Mouse (Mus musculus) embryonic fibroblast, embryonic 13.5 days (primary cell): ENCODE measurements around the gene Rbm44. TPM values are rescaled to one million over a fixed set of nuclear protein-coding genes. Genes with fewer than 3 reads are reported as not detected.

Source experiments
- H3K27ac ChIP-seq: 2 replicates; pipeline ENCODE4 v1.5.1; 2012; ENCODE audit warnings: low read length, control low read depth, inconsistent platforms; ENCODE audit not compliant: insufficient read depth
- H3K4me1 ChIP-seq: 2 replicates; pipeline ENCODE4 v1.6.1; 2011; ENCODE audit warnings: low read length; ENCODE audit not compliant: control insufficient read depth, insufficient read depth
- H3K4me3 ChIP-seq: 2 replicates; pipeline ENCODE4 v1.5.1; 2011; ENCODE audit warnings: mild to moderate bottlenecking, control low read depth, low read length; ENCODE audit not compliant: insufficient read depth
- CTCF ChIP-seq: IDR thresholded peaks from 2 replicates; pipeline ENCODE4 v1.5.1; 2011; ENCODE audit warnings: mild to moderate bottlenecking, control low read depth, low read length, moderate library complexity, borderline replicate concordance; ENCODE audit not compliant: insufficient read depth
- POLR2A ChIP-seq: IDR thresholded peaks from 2 replicates; pipeline ENCODE4 v1.6.1; 2011; ENCODE audit warnings: low read depth, mild to moderate bottlenecking, control low read depth, low read length, moderate library complexity
- polyA plus RNA-seq: library from polyadenylated mRNA; stranded (reverse); fragments of >200 nt; gene quantifications from 2 replicates; pipeline ENCODE4 v1.2.4, GENCODE M21; 2011; ENCODE audit warnings: low read depth; ENCODE audit not compliant: missing spikeins, insufficient read length

Rbm44 gene
- polyA plus RNA-seq, 1 experiment: not detected

DNA sequence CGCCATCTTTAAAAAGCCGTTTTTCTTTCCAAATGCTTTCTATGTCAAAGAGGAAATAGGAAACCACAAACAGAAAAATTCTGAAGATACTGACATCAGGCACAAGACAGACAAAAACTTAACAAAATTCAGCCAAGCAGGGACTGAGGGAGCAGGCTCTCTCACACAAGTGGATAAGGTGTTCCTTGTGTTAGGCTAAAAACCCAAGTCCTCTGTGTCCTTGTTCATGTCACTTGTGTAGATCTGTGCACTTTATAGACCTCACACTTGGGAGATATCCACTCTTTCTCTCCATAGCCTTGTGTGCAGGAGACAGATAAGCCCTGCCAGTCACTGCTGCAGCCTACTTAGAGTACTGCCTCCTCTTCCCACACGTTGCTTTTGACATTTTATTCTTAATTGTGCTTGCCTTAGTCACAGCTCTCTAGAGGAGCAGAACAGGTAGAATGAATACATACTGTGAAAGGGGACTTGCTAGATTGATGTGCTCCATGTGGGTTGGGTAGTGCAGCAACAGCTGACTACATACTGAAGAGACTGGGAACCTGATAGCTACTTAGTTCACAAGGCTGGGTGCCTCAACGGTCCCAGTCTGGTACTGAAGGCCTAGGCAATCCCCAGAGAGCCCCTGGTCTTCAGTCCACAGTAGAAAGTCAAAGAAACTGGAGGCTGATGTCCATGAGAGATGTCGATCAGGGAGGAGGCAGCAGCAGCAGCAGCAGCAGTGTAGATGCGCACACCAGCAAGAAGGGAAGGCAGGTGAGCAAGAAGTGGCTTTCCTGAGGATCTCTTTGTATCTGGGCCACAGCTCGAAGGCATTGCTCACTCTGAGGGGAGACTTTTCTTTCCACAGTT, 43.1 kb downstream of the Rbm44 start:
- Histone ChIP-seq H3K4me3 (no peak overlapping the region), H3K4me1 (no peaks in the 10 kb centered on the region), H3K27ac (no peak overlapping the region)
- TF ChIP-seq CTCF: no peak
- TF ChIP-seq POLR2A: no peak

DNA sequence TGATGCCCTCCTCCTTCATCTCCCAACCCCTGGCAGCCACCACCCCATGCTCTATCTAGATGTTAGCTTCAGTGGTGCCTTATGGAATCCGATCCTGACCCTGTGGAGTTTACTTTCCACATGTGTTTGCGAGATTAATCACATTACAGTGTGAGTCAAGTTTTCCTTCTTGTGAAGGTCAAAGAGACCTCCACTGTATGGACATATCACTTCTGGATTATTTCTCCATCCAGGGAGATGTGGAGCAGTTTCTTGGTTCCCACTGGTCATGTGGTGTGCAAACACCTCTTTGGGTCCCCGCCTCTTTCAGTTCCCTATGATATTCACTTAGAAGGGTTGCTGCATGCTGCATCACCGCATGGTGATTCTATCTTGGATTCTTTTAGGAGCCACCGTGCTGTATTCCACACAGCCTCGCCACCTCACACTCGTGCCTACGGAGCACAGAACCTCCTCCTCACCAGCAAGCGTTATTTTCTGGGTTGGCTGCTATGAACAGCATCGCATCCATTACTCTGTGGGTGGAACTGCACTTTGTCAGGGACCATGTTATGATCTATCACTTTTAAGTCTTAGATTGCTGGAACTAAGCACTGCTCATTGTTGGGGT, 44.1 kb downstream of the Rbm44 start:
- Histone ChIP-seq H3K27ac (no peak overlapping the region), H3K4me1 (no peaks in the 10 kb centered on the region), H3K4me3 (no peak overlapping the region)
- TF ChIP-seq CTCF (no peak), POLR2A (no peak)

DNA sequence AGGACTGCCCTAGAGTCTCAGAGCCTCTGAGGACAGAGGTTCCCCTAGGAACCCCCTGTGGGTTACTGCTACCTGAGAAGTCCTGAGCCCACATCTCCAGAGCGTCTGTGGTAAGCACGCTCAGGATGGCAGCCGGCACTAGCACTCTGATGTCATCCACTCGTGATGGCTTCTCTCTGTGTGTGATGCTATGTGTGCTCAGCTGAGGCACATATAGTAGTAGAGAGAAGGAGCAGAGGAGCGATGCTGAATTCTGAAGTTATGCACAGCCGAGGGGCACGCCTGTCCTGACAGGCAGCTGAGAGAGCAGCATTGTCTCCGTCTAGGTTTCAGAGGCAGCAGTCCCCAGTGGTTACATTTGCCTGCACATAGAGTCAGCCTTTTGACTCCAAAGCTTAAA, 47.3 kb downstream of the Rbm44 start:
- Histone ChIP-seq H3K4me1 (no peaks in the 10 kb centered on the region), H3K4me3 (no peak overlapping the region), H3K27ac (no peak overlapping the region)
- TF ChIP-seq CTCF: no peak
- TF ChIP-seq POLR2A: no peak

DNA sequence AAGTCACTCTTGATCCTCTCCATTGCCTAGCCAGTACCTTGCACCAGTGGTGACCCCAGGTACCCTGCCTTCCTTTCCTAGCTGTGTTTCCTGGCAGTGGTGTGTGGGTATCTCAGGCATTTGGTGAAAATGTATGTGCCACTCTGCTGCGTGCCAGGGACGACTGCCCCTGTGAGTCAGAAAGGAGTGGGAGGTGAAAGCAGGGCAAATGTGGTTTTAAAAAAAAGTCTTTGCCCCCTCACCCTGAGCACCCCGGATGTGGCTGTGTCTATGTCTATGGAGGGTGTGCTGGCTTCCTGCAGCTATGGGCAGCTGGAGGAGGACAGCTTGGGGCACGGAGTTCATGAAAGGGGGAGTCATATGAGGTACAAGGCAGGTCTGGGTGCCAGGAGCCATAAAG, 48.4 kb downstream of the Rbm44 start:
- TF ChIP-seq CTCF (no peak), POLR2A (no peak)
- Histone ChIP-seq H3K4me3 (no peak overlapping the region), H3K27ac (no peak overlapping the region), H3K4me1 (no peaks in the 10 kb centered on the region)

DNA sequence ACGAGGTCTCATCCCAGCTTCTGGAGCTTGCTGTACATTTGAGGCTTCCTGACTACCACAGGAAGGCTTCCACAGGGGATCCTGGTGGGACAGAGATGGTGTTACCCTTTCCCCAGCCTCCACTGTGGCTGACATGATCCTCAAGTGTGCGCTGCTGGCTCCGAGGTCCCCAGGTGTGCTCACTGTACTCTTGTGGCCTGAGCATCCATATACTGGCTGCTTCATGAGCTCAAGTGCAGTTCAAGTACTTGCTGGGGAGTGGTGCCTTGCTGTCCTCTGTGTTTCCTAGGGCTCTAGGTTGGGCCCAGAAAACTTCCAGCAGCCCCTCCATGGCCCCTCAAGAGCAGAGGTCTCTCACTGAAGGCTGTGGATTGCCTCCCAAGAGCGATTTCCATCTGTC, 48.8 kb downstream of the Rbm44 start:
- no peak for TF ChIP-seq CTCF
- no peak for TF ChIP-seq POLR2A
- Histone ChIP-seq H3K4me1 (no peaks in the 10 kb centered on the region), H3K27ac (no peak overlapping the region)

DNA sequence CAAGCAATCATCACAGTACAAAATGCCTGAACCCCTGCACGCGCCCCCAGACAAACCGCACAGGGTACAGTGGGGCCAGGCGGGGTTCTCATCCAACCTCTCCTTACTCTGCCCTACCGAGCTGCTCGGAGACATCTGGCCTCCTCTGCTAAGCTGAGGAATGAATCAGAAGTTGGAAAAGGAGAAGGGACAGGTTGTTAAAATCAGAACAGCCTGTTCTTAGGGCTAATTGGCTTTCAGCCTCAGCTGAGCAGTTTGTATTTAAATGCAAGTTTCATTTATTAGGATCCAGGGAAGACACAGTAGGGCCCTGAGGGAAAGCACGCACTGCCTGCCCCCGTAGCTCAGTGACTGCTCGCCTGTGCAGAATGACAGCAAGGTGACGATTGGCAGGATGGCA, 54.9 kb downstream of the Rbm44 start:
- TF ChIP-seq POLR2A (no peak), CTCF (no peak)
- Histone ChIP-seq H3K4me3 (no peak overlapping the region), H3K27ac (no peak overlapping the region), H3K4me1 (no peaks in the 10 kb centered on the region)

More for the DNA sequence above, 48.8 kb downstream of the Rbm44 start:
- H3K4me3 ChIP-seq: no peak overlapping the region

DNA sequence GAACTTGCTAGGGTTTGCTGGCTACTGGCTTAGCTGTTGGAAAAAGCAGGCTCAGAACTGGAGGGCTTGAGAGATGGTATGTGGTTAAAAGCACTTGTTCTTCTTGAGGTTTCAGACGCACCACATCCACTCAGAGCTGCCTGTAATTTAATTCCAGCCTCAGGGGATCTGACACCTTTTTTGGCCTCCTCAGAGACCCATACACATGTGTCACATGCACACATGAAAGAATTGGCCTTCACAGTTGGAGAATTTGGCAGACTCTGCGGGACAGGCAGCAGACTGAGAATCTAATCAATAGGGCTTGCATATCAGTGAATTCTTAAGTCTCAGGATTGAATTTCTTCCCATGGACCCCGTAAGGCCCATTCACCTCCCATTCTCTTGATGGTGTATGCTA, 56.2 kb downstream of the Rbm44 start:
- H3K4me1 ChIP-seq: no peaks in the 10 kb centered on the region
- no peak for TF ChIP-seq CTCF
- TF ChIP-seq POLR2A: no peak
- no peak overlapping the region for H3K4me3 ChIP-seq
- no peak overlapping the region for H3K27ac ChIP-seq

DNA sequence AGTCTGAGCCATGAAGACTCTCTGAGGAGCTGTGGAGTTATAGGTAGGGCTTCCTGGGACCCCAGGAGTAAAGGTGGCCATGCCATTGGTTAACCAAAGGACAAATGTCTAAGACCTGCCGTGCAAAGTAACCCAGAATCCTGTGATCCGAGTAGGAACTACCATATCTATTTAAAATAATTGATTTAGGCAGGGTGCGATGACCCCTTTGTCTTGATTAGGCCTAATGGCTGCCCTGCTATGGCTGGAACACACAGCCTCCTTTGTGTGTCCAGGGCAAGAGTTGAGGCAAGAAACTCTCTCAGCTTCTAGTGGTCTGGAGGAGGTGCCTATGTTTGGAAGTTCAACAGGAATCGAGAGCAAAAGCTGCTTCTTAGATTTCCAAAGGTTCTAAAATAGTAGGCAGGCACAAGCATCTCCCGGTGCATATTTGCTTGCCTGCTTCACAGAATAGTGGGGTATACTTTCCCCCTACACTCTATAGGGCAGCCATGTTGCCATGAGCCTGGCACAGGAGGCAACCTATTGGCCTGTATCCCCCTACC, 59.4 kb downstream of the Rbm44 start:
- H3K27ac ChIP-seq: no peak overlapping the region
- H3K4me1 ChIP-seq: no peaks in the 10 kb centered on the region
- H3K4me3 ChIP-seq: no peak overlapping the region
- TF ChIP-seq POLR2A (no peak), CTCF (no peak)

DNA sequence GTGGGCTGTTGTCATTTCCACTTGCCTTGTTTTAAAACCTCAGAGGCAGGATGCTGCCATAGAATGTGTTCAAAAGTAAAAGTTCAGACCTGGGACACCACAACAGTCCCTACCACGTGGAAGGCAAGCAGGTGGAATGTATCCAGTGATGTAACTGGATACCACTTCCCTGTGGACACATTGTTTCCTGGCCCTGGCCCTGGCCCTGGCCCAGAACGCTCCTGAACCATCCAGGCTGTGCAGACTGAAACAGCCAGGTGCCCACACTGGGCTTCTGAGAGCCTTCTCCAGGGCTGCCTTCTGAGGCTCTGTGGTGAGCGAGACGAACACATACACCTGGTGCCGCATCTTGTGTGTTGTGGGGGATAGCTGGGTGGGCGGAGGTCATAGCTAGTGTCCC, 60.8 kb downstream of the Rbm44 start:
- Histone ChIP-seq H3K27ac (no peak overlapping the region), H3K4me1 (no peaks in the 10 kb centered on the region), H3K4me3 (no peak overlapping the region)
- TF ChIP-seq CTCF (no peak), POLR2A (no peak)

DNA sequence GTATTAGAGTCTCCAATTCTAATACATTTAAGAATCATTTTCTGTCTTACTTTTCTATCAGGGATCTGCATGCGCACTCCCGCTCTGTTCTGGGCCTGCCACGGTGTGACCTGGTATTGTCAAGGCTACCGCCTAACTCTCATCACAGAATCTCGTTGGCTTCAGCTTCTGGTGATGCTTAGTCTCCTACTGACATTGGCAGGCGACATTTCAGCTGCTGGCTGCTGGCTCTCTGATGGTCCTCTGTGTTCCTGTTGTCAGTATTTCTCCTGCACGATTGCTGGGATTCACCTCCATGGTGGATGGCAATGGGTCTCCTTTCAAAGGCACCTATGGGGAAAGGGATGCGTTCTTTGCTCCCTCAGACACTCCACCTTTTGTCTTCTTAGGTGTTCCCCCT, 61.4 kb downstream of the Rbm44 start:
- Histone ChIP-seq H3K4me3 (no peak overlapping the region), H3K27ac (no peak overlapping the region), H3K4me1 (no peaks in the 10 kb centered on the region)
- TF ChIP-seq CTCF (no peak), POLR2A (no peak)

DNA sequence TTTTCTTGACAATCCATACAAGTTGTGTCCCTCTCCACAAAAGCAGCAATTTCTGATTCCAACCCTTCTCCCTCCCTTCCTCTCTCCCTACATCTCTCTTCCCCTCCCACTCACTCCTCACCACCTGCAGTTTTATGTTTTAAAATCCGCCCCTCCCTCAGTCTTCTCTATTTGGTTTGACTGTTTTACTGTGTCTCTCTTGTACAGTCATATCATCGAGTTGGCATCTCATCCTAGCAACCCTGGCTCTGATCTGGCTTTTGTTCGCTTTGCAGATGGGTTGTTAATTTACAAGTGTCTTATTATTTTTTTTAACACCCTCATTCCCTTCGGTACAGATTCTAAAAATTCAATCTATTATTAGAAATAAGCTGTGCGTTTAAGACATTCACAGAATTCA, 62.0 kb downstream of the Rbm44 start:
- TF ChIP-seq CTCF: no peak
- no peak for TF ChIP-seq POLR2A
- H3K4me1 ChIP-seq: no peaks in the 10 kb centered on the region

More for the DNA sequence above, 62.0 kb downstream of the Rbm44 start:
- H3K27ac ChIP-seq: no peak overlapping the region
- no peak overlapping the region for H3K4me3 ChIP-seq
